Mouse (Mus musculus): ENCODE results near the gene Lrrc32.

GRCm38 (mm10) chr7:98495591-98495990 is 6.5 kb downstream of the Lrrc32 start:
- no peak for TF ChIP-seq HCFC1 (IDR thresholded peaks at IDR 0.05; ENCODE audit: borderline replicate concordance, insufficient read depth, low read length)
- no peak for TF ChIP-seq MAFK (IDR thresholded peaks at IDR 0.05; ENCODE audit: insufficient read depth, low read depth, low read length)
